Mouse (Mus musculus): Measurements from ENCODE around the gene Usp37.
"Not testable (repeated sequence)": the region's sequence is repeated elsewhere in the genome, so short reads cannot be mapped to it uniquely, and the experiment has no call there.

The Usp37 gene

DNA sequence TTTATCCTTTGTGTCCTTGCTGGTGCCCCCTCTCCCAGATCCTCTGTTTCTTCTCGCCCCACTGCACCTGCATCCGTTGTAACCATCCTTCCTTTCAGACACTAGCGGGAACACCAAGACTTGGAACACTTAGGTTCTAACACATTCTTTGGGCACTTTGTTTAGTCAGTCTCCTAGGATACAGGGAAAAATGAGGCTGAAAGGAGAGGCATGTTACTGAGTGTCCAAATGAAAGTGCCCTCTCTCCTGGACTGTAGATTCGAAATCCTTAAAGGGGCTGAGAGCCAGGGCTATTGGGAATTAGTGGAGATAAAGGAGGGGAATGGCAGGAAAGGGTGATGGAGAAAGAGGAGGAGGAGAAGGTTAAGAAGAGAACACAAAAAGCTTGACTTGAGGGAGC lies at the start of gene Usp37:
TSS of gene Usp37 (minus strand) at position 101 of the 400 bp plus-strand sequence.
- DNase-seq (ENCODE audit: low read depth, low spot score): no peak

DNA sequence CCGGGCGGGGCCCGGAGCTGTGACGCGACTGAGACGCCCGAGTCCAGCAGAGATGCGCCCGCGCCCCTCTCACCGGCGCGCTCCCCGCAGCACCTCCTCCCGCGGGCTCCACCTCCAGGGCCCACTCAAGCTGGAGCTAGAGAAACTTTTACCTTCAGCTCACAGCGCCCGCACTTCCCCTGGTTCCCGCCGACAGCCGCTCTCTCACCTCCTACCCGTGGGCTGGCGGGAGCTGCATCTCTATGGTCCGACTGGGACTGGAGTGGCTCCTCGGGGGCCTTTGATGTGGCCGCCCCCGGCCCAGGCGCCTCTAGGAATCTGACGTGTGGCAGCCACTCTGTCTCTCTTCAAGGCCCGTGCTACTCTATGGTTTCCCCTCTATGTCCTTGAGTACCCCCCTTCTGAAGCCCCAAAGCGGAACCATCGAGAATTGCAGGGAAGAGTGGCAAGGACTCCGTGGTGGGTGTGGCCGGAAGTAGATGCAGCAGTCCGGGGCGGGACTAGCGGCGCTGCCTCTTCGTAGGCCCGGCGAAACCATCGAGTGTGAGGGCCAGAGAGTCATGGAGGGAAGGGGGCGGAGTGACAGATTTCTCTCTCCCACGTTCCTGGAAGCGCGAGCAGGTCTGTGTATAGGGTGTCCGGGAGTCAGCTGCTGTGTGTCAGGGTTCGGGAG lies 43.8 kb upstream of the Usp37 start, which contains the start of the genes Zfp142 and Bcs1l:
TSS of gene Zfp142 (minus strand) at position 474 of the 673 bp plus-strand sequence.
TSS of gene Bcs1l (plus strand) at position 517 of the 673 bp plus-strand sequence.
- DNase-seq (ENCODE audit: low read depth, low spot score): peak; percentile 99

GRCm38 (mm10) chr1:74587233-74587772 lies 43.2 kb upstream of the Usp37 start:
- no peak for DNase-seq (ENCODE audit: low read depth, low spot score)

DNA sequence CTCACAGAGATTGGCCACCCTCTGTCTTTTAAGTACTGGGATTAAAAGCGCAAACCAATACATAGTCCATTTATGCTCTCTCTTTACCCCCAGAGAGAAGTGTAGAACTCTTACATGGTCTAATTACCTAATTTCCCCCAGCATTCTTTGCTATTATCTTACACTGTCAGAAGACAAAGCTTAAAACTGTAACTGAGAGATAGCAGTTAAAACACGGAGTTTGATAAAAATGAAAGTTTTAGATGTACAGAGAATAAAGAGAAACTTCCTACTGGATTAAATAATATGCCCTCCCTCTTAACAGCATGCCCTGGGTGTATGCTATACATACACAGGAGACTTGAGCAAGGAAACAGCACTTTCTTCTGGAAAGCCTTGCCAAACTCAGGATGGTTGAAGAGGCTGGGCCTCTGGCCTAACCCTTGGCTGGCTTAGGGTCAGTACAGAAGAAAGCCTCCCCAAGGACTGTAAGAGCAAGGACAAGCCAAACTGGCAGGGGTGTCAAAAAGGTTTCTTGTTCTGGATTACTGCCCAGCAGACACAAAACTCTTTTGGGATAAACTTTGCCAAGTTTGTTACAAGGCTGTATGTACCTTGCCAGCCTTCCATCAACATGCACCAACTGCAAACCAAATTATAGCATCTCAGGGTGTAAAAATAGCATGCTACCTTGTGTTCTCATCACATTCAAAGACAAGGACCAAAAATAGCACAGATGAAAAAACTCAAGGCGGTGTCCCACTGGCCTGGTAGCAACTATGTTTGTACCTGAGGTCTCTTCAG lies 40.7 kb upstream of the Usp37 start:
- DNase-seq (ENCODE audit: low read depth, low spot score): no peak

DNA sequence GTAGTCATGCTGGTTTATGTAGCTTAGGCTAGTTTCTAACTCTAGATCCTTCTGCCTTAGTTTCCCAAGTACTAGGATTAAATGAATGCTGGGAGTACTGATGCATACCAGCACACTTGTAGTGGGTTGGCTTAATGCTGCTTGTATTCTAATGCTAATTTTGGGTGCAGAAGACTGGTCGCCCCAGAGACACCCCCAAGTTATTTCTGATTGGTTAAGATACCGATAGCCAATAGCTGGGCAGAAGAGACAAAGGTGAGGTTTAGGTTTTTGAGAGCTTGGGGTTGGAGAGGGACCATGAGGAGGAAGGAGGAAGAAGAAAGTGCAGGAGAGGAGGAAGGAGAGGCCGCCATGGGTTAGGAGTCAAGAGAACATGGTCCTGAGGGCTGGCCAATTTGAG lies 38.5 kb upstream of the Usp37 start:
- no peak for DNase-seq (ENCODE audit: low read depth, low spot score)

GRCm38 (mm10) chr1:74569739-74570719 lies 25.9 kb upstream of the Usp37 start:
- no peak for DNase-seq (ENCODE audit: low read depth, low spot score)

DNA sequence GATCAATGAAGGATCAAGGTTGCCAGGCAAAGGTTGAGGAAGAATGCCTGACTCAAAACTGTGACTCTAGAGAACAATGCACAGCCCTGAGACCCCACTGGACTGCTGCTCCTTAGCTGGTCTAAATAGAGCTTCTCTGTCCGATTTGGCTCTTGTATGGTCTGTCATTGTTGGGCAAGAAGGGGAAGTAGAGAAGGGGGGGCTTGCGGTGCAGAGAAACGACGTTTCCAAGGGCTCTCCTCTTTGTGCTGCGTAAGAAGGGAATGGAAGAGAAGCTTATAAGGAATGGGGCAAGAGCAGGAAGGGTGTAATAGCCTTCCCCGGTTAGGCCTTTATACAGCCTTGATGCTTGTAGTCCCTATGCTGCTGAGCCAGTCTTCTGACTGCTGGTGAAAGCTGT lies 21.8 kb upstream of the Usp37 start:
- DNase-seq (ENCODE audit: low read depth, low spot score): no peak

DNA sequence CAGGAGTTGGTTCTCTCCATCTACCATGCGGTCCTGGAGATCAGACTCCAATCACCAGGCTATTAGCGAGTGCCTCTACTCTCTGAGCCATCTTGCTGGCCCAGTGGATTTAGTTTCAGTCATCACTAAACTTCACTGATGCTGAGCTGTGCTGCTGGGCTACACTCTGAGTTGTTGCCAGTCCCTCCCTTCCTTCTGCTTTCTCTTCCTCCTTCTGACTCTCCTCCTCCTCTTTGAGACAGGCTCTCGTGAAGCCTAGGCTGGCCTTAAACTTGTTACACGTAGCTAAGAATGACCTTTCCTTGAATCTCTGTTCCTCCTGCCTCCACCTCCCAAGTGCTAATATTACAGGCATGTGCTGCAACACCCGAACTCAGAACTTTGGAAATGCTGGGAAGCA lies 15.0 kb upstream of the Usp37 start:
- no peak for DNase-seq (ENCODE audit: low read depth, low spot score)

DNA sequence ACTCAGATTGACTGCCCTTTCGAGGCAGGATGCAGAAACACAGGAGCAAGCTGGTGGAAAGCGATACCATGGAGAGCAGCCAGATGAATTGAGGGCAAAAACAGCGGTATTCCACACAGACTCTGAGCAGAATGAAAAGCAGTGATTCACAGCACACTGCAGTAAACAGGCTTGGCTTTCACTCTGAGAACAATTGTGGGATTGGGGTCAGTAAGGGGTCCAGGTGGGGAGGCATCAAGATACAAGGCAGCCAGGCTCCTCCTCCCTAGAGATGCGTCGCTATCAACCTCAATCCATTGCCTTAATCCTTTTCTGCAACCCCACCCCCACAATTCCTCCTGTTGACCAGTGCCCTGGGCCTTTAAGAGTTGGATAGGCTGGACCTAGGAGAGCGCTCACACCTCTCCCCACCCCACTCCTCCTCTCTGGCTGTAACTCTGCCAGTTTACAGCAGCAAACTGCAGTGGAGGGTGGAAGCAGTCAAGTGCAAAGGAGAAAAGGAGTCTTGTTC lies 1.6 kb downstream of the Usp37 start, which contains the start of gene Plcd4:
TSS of gene Plcd4 (plus strand) at position 438 of the 511 bp plus-strand sequence.
- peak; percentile 14 for DNase-seq (ENCODE audit: low read depth, low spot score)

GRCm38 (mm10) chr1:74538650-74539049 lies 5.4 kb downstream of the Usp37 start:
- no peak for DNase-seq (ENCODE audit: low read depth, low spot score)

DNA sequence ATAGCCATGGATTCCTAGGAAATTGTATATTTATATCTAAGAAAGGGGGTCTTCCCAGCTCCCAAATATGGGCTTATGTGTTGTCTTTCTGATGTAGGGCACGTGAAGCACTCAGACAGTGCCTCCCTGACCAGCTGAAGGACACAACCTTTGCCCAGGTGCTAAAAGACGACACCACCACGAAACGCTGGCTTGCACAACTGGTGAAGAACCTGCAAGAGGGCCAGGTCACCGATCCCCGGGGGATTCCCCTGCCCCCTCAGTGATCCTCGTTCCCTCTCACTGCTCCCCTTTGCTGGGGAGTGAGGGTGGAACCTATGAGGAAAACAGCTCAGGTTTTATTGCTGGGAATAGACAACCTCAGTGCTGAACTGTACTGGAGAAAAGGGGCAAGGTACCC lies 15.5 kb downstream of the Usp37 start:
- no peak for DNase-seq (ENCODE audit: low read depth, low spot score)

DNA sequence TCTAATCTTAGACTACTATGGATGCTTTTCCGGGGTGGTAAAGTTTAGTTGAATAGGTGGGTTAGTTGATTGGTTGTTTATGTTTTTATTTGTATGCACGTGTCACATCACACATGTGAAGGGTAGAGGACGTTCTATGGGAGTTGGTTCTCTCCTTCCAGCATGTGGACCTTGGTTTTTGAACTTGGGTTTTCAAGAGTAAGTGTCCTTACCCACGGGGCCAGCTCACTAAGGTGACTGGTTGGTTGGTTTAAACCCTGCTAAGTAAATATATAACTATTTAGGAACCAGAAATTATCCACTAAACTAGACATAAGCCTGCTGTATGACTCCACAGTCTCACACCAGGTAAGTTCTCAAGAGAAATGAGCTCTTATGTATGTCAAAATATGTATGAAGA lies 19.3 kb downstream of the Usp37 start:
- no peak for DNase-seq (ENCODE audit: low read depth, low spot score)

DNA sequence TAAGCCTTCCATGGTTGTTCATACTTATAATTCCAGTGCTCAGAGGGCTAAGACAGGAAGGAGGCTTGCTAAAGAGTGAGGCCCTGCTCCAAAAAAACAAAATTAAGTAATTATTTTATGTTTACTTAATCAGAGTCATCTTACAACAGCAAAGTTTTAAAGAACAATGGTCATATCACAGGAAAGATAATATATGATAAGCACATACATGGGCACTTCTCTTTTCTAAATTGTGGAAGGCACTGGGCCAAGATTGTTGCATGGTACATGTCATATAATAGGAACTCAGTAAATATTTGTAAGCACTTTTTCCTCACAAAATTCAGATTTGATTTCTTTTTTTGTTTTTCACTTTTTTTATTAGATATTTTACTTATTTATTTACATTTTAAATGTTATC lies 24.2 kb downstream of the Usp37 start:
- no peak for DNase-seq (ENCODE audit: low read depth, low spot score)

- not testable (repeated sequence) for DNase-seq (ENCODE audit: low read depth, low spot score)
Measured at GRCm38 (mm10) chr1:74512999-74513398, 31.1 kb downstream of the Usp37 start.

- no peak for DNase-seq (ENCODE audit: low read depth, low spot score)
Measured at GRCm38 (mm10) chr1:74511306-74511705, 32.8 kb downstream of the Usp37 start.

- DNase-seq (ENCODE audit: low read depth, low spot score): no peak
Measured at GRCm38 (mm10) chr1:74507780-74508179, 36.3 kb downstream of the Usp37 start.

DNA sequence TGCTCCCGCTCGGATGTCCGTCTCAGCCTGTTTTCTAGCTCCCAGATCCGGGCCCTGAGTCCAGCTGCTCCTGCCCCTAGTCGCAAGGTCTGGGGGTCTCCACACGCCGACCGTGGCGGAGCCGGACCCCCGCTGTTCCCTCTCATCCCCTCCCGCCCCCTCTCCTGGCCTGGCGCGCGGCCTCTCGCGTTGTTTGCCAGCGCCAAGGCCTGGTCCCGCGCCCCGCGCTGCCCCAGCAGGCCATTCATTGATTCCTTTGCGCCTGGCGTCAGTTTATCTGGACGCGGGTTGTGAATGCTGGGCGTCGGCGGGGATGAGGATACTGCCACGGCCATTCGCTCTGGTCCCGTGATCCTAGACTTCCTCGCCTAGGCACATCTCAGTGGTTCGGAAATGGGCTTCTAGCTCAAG lies 37.6 kb downstream of the Usp37 start:
- peak; percentile 91 for DNase-seq (ENCODE audit: low read depth, low spot score)

GRCm38 (mm10) chr1:74505721-74506464 lies 38.2 kb downstream of the Usp37 start, which contains the start of gene Cnot9:
Gene Cnot9 (plus strand): TSS chr1:74506058.
- DNase-seq (ENCODE audit: low read depth, low spot score): peak; percentile 100

DNA sequence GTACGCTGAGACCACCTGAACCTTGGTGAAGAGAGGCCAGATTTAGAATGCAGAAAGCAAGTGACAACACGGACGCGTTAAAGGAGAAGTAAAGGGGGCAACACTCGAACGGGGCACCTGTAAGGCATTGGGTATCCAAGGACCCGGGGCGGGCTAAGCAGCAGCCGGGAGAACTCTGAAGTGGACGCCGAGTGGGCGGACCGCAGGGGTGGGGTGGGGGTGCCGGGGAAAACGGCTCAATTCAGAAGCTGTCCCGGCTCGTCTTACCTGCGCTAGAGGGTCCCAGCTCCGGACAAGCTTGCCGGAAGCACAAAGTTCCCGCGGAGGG lies 38.7 kb downstream of the Usp37 start:
- DNase-seq (ENCODE audit: low read depth, low spot score): no peak

DNA sequence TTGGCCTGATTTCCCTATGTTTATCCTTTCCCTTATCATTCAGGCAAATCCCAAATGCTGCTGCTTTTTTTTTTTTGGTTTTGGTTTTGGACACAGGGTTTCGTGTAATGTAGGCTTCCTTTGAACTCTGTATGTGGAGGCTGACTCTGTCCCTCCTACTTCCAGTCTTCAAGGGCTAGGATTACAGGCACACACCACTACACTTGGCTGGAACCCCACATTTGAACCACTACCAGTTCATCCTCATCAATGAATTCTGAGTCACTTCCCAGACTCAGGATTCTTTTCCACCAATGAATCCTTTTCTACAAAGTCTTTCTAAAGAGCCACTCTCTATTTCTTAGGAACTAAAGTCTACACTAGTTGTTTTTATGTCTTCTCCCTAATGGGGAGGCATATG lies 43.0 kb downstream of the Usp37 start:
- no peak for DNase-seq (ENCODE audit: low read depth, low spot score)

DNA sequence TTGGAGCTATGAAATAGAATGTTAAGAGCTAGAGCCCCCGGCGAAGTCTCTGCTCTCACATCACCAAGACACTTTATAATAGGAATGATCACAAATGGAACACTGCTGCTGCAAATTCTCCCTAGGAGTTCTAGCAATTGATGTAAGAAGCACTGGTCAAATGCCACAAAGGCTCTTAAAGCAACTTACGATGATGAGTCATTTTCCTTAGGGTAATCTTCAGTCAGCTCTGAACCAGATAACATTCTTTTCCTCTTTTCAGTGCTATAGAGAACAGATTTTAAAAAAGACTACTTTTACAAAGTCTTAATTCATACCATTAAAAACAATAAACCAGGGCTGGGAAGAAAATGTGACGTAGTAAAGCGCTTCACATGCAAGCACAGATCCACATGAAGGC lies 58.3 kb downstream of the Usp37 start:
- no peak for DNase-seq (ENCODE audit: low read depth, low spot score)
